Mouse (Mus musculus): ENCODE measurements around the gene Uqcc3.
A peak's percentile ranks its signal among the peaks of the same experiment; 100 is the strongest.
"Not testable (repeated sequence)": the region's sequence is repeated elsewhere in the genome, so short reads cannot be mapped to it uniquely, and the experiment has no call there.

Gene Uqcc3

GRCm38 (mm10) chr19:8892829-8893766 is 12.4 kb upstream of the Uqcc3 start, which contains the start of gene Ints5:
Ints5 (plus strand) TSS chr19:8893005.
- peak; percentile 81 for DNase-seq

- peak; percentile 93 for DNase-seq
These were observed 8.0 kb upstream of the Uqcc3 start, which contains the start of the genes 1810009A15Rik and Gm49416 for GRCm38 (mm10) chr19:8888511-8889385. 1810009A15Rik (plus strand) TSS chr19:8888853. Gm49416 (plus strand) TSS chr19:8888926.

DNA sequence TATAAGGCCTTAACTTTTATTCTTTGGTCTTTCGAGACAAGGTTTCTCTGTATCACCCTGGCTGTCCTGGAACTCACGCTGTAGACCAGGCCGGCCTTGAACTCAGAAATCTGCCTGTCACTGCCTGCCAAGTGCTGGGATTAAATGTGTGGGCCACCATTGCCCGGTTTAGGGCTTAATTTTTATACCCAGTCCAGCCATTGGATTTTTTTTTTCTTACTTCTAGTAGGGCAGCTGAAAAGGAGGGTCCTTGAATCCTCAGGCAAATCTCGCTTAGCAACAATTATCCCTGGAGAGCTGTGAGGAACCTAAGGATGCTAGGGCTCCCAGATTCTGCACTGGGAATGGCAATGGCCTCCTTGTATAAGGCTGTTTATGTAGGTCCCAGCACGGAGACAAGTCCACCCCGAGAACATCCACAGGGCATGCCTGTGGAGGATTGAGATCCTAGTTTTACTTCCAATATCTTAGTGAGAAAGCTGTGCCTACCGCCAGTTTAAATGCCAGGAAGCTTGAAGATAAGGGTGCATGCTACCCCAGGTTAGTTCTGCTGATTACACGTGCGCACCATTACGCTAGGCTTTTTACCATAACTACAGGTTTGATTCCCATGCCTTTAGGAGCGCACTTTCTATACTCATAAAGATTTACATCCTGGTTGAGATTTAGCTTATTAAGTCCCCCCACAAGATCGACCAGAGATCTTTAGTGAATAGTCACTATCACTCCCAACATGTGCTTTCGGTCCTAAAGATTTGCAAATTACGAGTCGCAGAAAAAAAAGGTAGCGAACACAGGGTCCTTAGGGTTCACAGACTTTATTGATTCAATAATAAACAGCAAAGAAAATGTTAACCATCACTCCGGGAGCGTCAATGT is 7.1 kb upstream of the Uqcc3 start:
- no peak for DNase-seq

DNA sequence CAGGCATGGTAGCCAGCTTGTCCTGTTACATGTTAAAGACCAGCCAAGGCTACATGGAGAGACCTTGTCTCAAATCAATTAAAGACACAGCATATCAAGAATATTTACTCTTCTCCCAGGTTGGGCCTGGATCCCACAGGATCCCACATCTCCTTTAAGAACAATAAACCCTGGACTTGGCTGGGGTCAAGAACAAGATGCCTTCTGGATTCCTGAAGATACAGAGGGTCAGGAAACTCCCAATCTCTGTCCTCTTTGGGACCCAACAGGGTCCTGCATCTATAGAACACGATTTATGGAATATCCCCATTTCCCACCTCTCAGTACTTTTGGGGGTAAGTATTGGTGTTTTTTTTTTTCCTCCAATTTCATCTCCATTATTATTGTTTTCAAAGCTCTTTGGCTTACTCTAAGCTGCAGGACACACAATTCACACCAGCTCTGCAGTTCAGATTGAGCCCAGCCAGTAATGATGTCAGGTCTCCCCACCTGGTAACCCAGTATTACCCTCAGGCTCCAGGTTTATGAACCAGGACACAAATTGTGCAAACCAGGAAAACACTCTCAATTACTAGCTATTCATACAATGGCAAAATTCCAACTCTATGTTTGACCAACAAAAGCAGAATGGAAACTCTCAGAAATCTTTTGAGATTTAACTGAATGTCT is 6.3 kb upstream of the Uqcc3 start:
- DNase-seq, result no peak

DNA sequence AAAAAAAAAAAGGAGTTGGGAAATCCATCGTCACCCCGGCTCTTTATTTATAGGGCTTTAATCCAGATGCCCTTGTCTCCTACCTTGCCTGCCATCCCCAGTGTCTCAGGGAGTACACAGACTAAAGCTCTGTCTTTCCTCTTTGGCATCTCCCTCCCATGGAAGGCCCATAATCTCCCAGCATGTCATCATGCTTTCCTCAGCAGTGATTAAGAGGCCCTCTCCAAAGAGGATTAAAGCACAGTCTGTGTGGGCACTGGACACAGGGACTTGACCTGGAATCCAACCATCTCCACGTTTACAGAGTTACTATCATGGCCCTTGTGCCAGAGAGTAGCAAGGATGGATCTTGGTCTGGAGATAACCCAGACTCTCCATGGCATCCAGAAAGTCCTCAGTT is 2.9 kb upstream of the Uqcc3 start, which contains the start of the genes Lbhd1 and Gm49403:
Gene Lbhd1 (plus strand): TSS at position 117 of the 400 bp plus-strand sequence.
Gene Gm49403 (plus strand): TSS at position 315 of the 400 bp plus-strand sequence.
- no peak for DNase-seq

DNA sequence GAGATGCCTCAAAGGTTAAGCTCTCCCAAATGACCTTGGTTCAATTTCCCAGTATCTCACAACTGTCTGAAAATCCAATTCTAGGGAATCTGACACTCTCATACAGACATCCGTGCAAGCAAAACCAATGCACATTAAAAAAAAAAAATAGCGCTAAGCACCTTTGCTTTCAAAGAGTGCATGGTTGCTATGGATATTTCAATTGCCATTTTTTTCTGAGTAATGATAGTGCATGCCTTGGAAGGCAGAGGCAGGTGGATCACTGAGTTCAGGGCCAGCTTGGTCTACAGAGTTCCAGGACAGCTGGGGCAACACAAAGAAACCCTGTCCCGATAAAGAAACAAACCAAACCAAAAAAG is 290 bp upstream of the Uqcc3 start:
- DNase-seq, result no peak

DNA sequence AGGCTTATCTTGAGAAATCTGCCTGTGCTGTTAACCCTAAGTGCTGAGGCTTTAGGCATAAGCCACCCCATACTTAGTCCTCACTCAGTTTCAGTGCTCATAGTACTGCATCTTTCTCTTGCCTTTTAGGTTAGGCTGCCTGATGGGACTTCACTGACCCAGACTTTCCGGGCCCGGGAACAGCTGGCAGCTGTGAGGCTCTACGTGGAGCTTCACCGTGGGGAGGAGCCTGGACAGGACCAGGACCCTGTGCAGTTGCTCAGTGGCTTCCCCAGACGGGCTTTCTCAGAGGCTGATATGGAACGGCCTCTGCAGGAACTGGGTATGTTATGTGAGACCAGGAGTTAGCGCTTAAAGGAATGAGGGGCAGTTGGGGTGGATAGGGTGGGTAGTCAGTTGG is 5.7 kb downstream of the Uqcc3 start:
- no peak for DNase-seq

- DNase-seq, result no peak
These were observed 8.4 kb downstream of the Uqcc3 start for GRCm38 (mm10) chr19:8872266-8872840.

GRCm38 (mm10) chr19:8871267-8872186 is 9.2 kb downstream of the Uqcc3 start, which contains the start of gene Ubxn1:
Ubxn1 (plus strand) TSS chr19:8871496.
- DNase-seq, result peak; percentile 99

DNA sequence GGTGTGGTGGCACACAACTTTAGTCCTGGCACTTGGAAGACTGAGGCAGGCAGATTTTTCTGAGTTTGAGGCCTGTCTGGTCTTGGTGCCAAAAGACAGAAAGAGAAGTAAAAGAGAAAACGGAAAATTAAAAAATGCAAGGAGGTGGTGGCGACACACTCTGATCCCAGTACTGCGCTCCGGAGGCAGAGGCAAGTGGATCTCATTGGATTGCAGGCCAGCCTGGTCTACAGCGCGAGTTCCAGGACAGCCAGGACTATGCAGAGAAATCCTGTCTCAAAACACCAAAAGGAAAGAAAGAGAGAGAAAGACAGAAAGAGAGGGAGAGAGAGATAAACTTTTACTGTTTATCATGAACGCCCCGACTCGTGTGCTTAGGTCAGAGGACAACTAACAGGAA is 9.9 kb downstream of the Uqcc3 start:
- DNase-seq, result no peak

GRCm38 (mm10) chr19:8870381-8870780 is 10.3 kb downstream of the Uqcc3 start:
- not testable (repeated sequence) for DNase-seq

DNA sequence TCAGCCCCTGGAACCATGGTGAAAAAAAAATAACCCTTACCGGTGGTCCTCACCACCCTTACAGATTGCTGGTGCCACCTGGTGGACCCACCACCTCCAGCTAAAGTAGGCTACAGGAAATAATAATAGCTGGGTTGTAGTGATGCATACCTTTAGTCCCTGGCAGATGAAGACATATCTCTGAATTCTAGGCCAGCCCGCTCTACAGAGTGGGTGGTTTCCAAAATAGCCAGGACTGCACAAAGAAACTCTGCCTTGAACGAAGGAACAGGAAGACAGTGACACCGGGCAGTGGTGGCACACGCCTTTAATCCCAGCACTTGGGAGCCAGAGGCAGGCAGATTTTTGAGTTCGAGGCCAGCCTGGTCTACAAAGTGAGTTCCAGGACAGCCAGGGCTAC is 16.5 kb downstream of the Uqcc3 start:
- no peak for DNase-seq

GRCm38 (mm10) chr19:8859018-8859417 is 21.7 kb downstream of the Uqcc3 start:
- DNase-seq, result no peak

DNA sequence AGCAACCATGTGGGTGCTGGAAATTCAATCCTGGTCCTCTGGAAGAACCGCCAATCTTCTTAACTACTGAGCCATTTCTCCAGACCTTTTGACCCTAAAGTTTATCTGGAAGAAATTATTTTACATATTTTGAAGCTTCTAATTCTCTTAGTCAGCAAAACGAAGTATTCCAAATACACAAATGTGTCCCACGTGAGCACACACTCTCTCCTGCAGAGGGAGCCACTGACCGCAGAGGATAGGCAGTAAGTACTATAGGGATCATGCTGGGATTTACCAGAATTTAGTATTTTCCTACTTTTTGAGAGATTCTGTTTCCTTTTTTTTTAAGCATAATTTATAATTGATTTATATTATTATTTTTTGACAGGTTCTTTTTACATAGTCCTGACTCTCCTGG is 23.0 kb downstream of the Uqcc3 start:
- no peak for DNase-seq

DNA sequence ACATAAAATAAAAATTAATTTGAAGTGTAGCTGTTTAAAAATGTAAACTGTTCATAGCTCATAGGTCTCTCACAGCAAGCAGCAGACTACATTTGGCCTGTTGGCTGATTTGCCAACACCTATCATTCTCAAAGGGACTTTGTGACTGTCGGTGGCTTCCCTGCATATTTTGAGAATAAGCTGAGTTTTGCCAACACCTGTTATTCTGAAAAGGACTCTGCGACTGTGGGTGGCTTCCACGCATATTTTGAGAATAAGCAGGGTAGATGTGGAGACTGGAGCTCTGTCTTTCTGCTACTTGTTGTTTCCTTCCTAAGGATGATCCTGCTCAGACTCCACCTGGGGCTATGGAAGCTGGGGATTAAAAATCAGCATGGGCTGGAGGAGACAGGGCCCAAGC is 27.6 kb downstream of the Uqcc3 start:
- no peak for DNase-seq

DNA sequence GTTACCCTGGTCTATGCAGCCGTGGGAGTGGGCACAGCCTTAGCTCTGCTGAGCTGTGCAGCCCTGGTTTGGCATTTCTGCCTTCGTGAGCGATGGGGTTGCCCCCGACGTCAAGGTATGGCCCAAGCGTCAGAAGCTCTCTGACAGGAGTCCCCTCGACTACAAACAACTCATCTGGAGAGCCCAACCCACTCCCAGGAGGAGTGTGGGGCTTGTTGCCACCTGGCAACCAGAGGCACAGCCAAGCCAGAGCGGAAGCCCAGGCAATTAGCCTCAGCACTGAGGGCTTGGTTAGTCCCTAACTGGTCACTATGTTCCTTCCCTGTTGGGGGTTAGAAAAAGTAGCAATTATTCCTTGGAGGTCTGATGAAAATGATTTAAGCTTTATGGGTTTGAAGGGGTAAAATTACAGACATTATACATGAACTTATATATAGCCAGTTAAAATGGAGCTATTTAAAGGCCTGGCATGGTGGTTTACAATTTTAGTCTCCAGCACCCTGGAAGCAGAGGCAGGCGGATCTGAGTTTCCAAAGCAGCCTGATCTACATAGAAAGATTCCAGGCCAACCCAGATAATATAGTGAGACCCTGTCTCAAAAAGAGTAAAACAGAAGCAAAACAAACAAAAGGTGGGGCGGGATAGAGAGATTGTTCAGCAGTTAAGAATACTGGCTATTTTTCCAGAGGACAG is 28.3 kb downstream of the Uqcc3 start:
- peak; percentile 32 for DNase-seq

GRCm38 (mm10) chr19:8851639-8852038 is 29.1 kb downstream of the Uqcc3 start:
- DNase-seq, result no peak

- DNase-seq, result no peak
These were observed 30.3 kb downstream of the Uqcc3 start, which contains the start of gene Lrrn4cl for GRCm38 (mm10) chr19:8850402-8850901. Lrrn4cl (plus strand) TSS chr19:8850768.

GRCm38 (mm10) chr19:8848356-8848755 is 32.4 kb downstream of the Uqcc3 start:
- no peak for DNase-seq
